Mouse (Mus musculus): Measurements from ENCODE around the gene Tmem87a. TPM values are rescaled to one million over a fixed set of nuclear protein-coding genes. Genes with fewer than 3 reads are reported as not detected.

The Tmem87a gene
- total and polyA plus RNA-seq, 3 experiments = 23.9 to 28.0 TPM; not detected in 1

DNA sequence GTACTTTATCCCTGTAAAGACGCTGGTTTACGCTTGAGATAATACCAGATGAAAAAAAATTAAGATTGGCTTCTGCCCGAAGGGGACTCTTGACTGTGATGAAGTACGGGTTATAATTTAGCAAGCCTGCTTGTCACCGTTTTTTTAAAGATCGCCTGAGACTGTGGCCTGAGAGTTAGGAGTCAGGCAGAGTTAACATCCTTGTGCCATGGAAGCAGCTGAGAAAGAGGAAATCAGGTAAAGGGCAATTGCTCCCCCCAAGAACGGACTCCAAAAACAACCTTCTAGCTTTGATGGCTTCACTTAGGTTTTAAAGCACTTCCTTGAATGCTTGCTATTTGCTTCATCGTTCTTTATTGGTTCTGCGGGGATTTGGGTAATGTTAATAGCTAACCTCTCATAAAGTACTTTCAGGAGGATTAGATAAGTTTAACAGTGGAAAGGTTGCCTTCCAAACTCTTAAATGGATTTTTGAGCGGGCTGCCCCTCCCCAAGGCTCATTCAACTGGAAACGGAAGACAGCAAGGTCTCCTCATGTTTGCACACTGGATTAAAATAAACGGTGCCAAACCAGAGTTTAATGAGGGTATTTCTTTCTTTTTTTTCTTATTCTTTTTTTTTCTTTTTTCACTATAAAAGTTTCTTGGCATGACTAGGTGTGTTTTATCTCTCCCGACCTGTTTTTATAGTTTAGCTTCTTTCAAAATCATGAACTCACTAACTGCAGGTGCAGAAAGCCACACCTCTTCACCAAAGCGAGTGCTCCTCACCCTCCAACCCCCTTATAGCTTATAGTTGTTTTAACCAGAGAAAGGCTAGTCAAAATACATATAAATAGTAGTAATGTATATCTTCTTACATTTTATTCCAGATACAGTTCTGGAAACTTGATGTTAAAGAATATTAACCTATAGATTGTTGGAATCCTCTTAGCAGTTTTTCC is 1.2 kb upstream of the Tmem87a start:
- peak; percentile 59 for DNase-seq (ENCODE audit: low read depth, low spot score)
- Histone ChIP-seq H3K36me3 (ENCODE audit: control insufficient read depth in 1 of 2, insufficient read depth in 2 of 2, low read length in 2 of 2) (peaks cover 1 to 13% of the 10 kb centered on the region in 2 experiments; a peak in 3 of 4 replicates), H3K79me2 (ENCODE audit: control insufficient read depth, insufficient read depth, low read length, poor library complexity) (peaks cover 24% of the 10 kb centered on the region), H3K9me3 (replicated peaks; ENCODE audit: insufficient read depth, low read length) (no peaks in the 10 kb centered on the region), H3K4me3 (ENCODE audit: control insufficient read depth in 1 of 2, insufficient read depth in 1 of 2, low read depth in 2 of 2, low read length in 2 of 2) (peak overlapping the region; percentile 72 to 84), H3K9ac (ENCODE audit: control insufficient read depth, low read depth, low read length, poor library complexity, severe bottlenecking) (peak overlapping the region; percentile 80), H3K27me3 (ENCODE audit: control insufficient read depth in 1 of 2, insufficient read depth in 2 of 2, low read length in 2 of 2) (no peaks in the 10 kb centered on the region), H3K27ac (ENCODE audit: control insufficient read depth, low read depth, low read length) (peak overlapping the region; percentile 90), H3K4me1 (ENCODE audit: control insufficient read depth in 1 of 2, insufficient read depth in 2 of 2, low read length in 2 of 2) (peaks cover 4 to 8% of the 10 kb centered on the region in 2 experiments)
- no peak for TF ChIP-seq CHD2 (IDR thresholded peaks at IDR 0.05; ENCODE audit: low read length)
- no peak for TF ChIP-seq ELF1 (IDR thresholded peaks at IDR 0.05; ENCODE audit: low read depth, low read length)
- TF ChIP-seq ZC3H11A (IDR thresholded peaks at IDR 0.05; ENCODE audit: low read depth, low read length) = no peak
- TF ChIP-seq RAD21 (IDR thresholded peaks at IDR 0.05; ENCODE audit: low read depth, low read length) = no peak
- 0 out of 2 replicates have a peak, but pooled peaks have one; percentile 42 for TF ChIP-seq ZNF384 (IDR thresholded peaks at IDR 0.05; ENCODE audit: low read depth, low read length)
- no peak for TF ChIP-seq USF2 (IDR thresholded peaks at IDR 0.05; ENCODE audit: borderline replicate concordance in 1 of 2, insufficient read depth in 1 of 2, low read depth in 1 of 2, low read length in 2 of 2)
- no peak for TF ChIP-seq TAL1 (IDR thresholded peaks at IDR 0.05; ENCODE audit: low read length)
- TF ChIP-seq ZMIZ1 (IDR thresholded peaks at IDR 0.05; ENCODE audit: low read depth, low read length) = no peak
- no peak for TF ChIP-seq POLR2AphosphoS2 (IDR thresholded peaks at IDR 0.05; ENCODE audit: low read length)
- TF ChIP-seq GABPA (IDR thresholded peaks at IDR 0.05; ENCODE audit: low read depth, low read length) = no peak
- TF ChIP-seq USF1 (IDR thresholded peaks at IDR 0.05; ENCODE audit: low read depth, low read length) = no peak
- TF ChIP-seq MYC (IDR thresholded peaks at IDR 0.05; ENCODE audit: low read depth, low read length) = 0 out of 2 replicates have a peak, but pooled peaks have one; percentile 7
- TF ChIP-seq KAT2A (conservative IDR thresholded peaks at IDR 0.05; ENCODE audit: low read depth, low read length) = no peak
- TF ChIP-seq BHLHE40 (IDR thresholded peaks at IDR 0.05; ENCODE audit: borderline replicate concordance, low read depth, low read length) = no peak
- TF ChIP-seq MAZ (IDR thresholded peaks at IDR 0.05; ENCODE audit: low read depth, low read length) = no peak
- TF ChIP-seq EP300 (IDR thresholded peaks at IDR 0.05; ENCODE audit: low read depth in 1 of 2, low read length in 2 of 2) = peak in 1 of 2 experiments; percentile 16; a peak in 2 of 4 replicates
- TF ChIP-seq CTCF (IDR thresholded peaks at IDR 0.05 in 2 of 3, conservative IDR thresholded peaks at IDR 0.05 in 1 of 3; ENCODE audit: control insufficient read depth in 1 of 3, insufficient read depth in 1 of 3, low read depth in 2 of 3, low read length in 3 of 3, poor library complexity in 1 of 3, severe bottlenecking in 1 of 3) = no peak
- peak; percentile 16; the same call in 1 of the 2 replicates for TF ChIP-seq MAX (IDR thresholded peaks at IDR 0.05; ENCODE audit: low read length)
- TF ChIP-seq POLR2A (IDR thresholded peaks at IDR 0.05; ENCODE audit: control insufficient read depth in 1 of 2, insufficient read depth in 1 of 2, low read depth in 1 of 2, low read length in 2 of 2, poor library complexity in 1 of 2) = no peak
- TF ChIP-seq HCFC1 (IDR thresholded peaks at IDR 0.05; ENCODE audit: low read depth, low read length) = no peak
- TF ChIP-seq RCOR1 (IDR thresholded peaks at IDR 0.05; ENCODE audit: low read depth, low read length) = no peak
- no peak for TF ChIP-seq ETS1 (IDR thresholded peaks at IDR 0.05; ENCODE audit: low read depth, low read length)
- no peak for TF ChIP-seq SMC3 (IDR thresholded peaks at IDR 0.05; ENCODE audit: low read depth, low read length)
- no peak for TF ChIP-seq NRF1 (IDR thresholded peaks at IDR 0.05; ENCODE audit: insufficient read depth, low read depth, low read length, poor library complexity, severe bottlenecking)
- TF ChIP-seq GATA1 (IDR thresholded peaks at IDR 0.05; ENCODE audit: low read depth, low read length) = no peak
- no peak for TF ChIP-seq POLR2AphosphoS5 (IDR thresholded peaks at IDR 0.05; ENCODE audit: borderline replicate concordance, low read depth, low read length)
- TF ChIP-seq TBP (IDR thresholded peaks at IDR 0.05; ENCODE audit: low read depth, low read length) = no peak
- TF ChIP-seq MEF2A (IDR thresholded peaks at IDR 0.05; ENCODE audit: extremely low read depth, insufficient replicate concordance, low read depth, low read length, poor library complexity, severe bottlenecking) = no peak
- no peak for TF ChIP-seq MAFK (IDR thresholded peaks at IDR 0.05; ENCODE audit: borderline replicate concordance, low read depth, low read length)
- no peak for TF ChIP-seq ZKSCAN1 (IDR thresholded peaks at IDR 0.05; ENCODE audit: low read depth, low read length)
- 0 out of 2 replicates have a peak, but pooled peaks have one; percentile 3 for TF ChIP-seq TCF12 (IDR thresholded peaks at IDR 0.05; ENCODE audit: low read depth, low read length)
- TF ChIP-seq MYB (IDR thresholded peaks at IDR 0.05; ENCODE audit: low read depth, low read length) = no peak
- TF ChIP-seq UBTF (IDR thresholded peaks at IDR 0.05; ENCODE audit: borderline replicate concordance, insufficient read depth, low read depth, low read length) = no peak
- TF ChIP-seq NELFE (IDR thresholded peaks at IDR 0.05; ENCODE audit: low read depth, low read length) = no peak
- TF ChIP-seq E2F4 (IDR thresholded peaks at IDR 0.05; ENCODE audit: borderline replicate concordance, low read depth, low read length) = no peak

Measured in MEL (cell line).